Mouse (Mus musculus) embryonic stem cell, embryonic (primary cell): ENCODE measurements at regions not wholly inside any gene's neighbourhood (a gene's known extent, or its start where the extent isn't known, plus 50 kb on each side); places are given as distances from the start of the nearest gene placed in this dataset.

Source experiments
- CTCF ChIA-PET, 4 experiments: fragments of 300-600 bp in 2 of 4; fragments of 350-600 bp in 2 of 4; sonication (Branson Sonifier 250); formaldehyde crosslinking; loops; one replicate each; lab custom pipeline; 2022; ENCODE audit warnings: inconsistent platforms in 2 of 4; lab: Charles Lee
- POLR2A ChIA-PET, 4 experiments: fragments of 300-600 bp in 2 of 4; fragments of 350-600 bp in 2 of 4; sonication (Branson Sonifier 250); formaldehyde crosslinking; loops; one replicate each; lab custom pipeline; 2022; ENCODE audit warnings: antibody characterized with exemption in 4 of 4, inconsistent platforms in 1 of 4; lab: Charles Lee

GRCm38 (mm10) chr7:135860741-135861408 lies 144.7 kb upstream of the Mki67 start:
- POLR2A ChIA-PET, result no interaction called here

GRCm38 (mm10) chr7:135861409-135861805 lies 145.2 kb upstream of the Mki67 start:
- POLR2A ChIA-PET, result no interaction called here

More at GRCm38 (mm10) chr7:135860741-135861408, 144.7 kb upstream of the Mki67 start:
- CTCF ChIA-PET, result no interaction called here

GRCm38 (mm10) chr7:135863581-135864426 lies 147.6 kb upstream of the Mki67 start:
- ChIA-PET POLR2A (interaction anchor here in 1 of 4 experiments (0.6 kb wide), 1 partner anchor 183 kb away, joined by 3 read pairs; no protein-coding TSS in a partner anchor), CTCF (interaction anchor here in 2 of 4 experiments (0.5 to 1.0 kb wide), 2 partner anchors 72 to 95 kb away, joined by 3 read pairs; no protein-coding TSS in a partner anchor)

More at GRCm38 (mm10) chr7:135861409-135861805, 145.2 kb upstream of the Mki67 start:
- CTCF ChIA-PET, result no interaction called here

- ChIA-PET CTCF (no interaction called here), POLR2A (no interaction called here)
These were observed 154.8 kb upstream of the Mki67 start for GRCm38 (mm10) chr7:135870981-135871380.

- CTCF ChIA-PET, result no interaction called here
- POLR2A ChIA-PET, result no interaction called here
These were observed 161.1 kb upstream of the Mki67 start for GRCm38 (mm10) chr7:135877091-135877874.

- CTCF ChIA-PET, result interaction anchor here in 1 of 4 experiments (0.6 kb wide), 1 partner anchor 10 kb away, joined by 3 read pairs; no protein-coding TSS in a partner anchor
- POLR2A ChIA-PET, result no interaction called here
These were observed 162.6 kb upstream of the Mki67 start for GRCm38 (mm10) chr7:135878750-135879149.

- ChIA-PET CTCF (no interaction called here), POLR2A (interaction anchor here in 1 of 4 experiments (0.7 kb wide), 1 partner anchor 46 kb away, joined by 3 read pairs; no protein-coding TSS in a partner anchor)
These were observed 164.3 kb upstream of the Mki67 start for GRCm38 (mm10) chr7:135880446-135880845.

GRCm38 (mm10) chr7:135882306-135882705 lies 166.1 kb upstream of the Mki67 start:
- CTCF ChIA-PET, result no interaction called here
- POLR2A ChIA-PET, result no interaction called here

- ChIA-PET POLR2A (interaction anchor here in 1 of 4 experiments (0.7 kb wide), 1 partner anchor 253 kb away, joined by 3 read pairs; no protein-coding TSS in a partner anchor), CTCF (interaction anchor here in 3 of 4 experiments (0.7 to 1.2 kb wide), 4 partner anchors 10 to 255 kb away, joined by 3 read pairs; no protein-coding TSS in a partner anchor)
These were observed 172.4 kb upstream of the Mki67 start for GRCm38 (mm10) chr7:135888598-135888997.

GRCm38 (mm10) chr7:135889016-135889726 lies 173.0 kb upstream of the Mki67 start:
- CTCF ChIA-PET, result interaction anchor here in 2 of 4 experiments (0.7 to 1.2 kb wide), 3 partner anchors 98 to 254 kb away, joined by 3 read pairs; no protein-coding TSS in a partner anchor
- POLR2A ChIA-PET, result interaction anchor here in 1 of 4 experiments (0.7 kb wide), 1 partner anchor 253 kb away, joined by 3 read pairs; no protein-coding TSS in a partner anchor

- ChIA-PET POLR2A (interaction anchor here in 1 of 4 experiments (0.6 kb wide), 1 partner anchor 182 kb away, joined by 6 read pairs; no protein-coding TSS in a partner anchor), CTCF (no interaction called here)
These were observed 182.7 kb upstream of the Mki67 start for GRCm38 (mm10) chr7:135898876-135899275.

- ChIA-PET POLR2A (no interaction called here), CTCF (interaction anchor here in 1 of 4 experiments (0.6 kb wide), 1 partner anchor 354 kb away, joined by 3 read pairs; no protein-coding TSS in a partner anchor)
These were observed 183.6 kb upstream of the Mki67 start for GRCm38 (mm10) chr7:135899765-135900164.

GRCm38 (mm10) chr7:135900861-135901321 lies 184.7 kb upstream of the Mki67 start:
- ChIA-PET CTCF (interaction anchor here in 1 of 4 experiments (0.6 kb wide), 1 partner anchor 29 kb away, joined by 3 read pairs; no protein-coding TSS in a partner anchor), POLR2A (no interaction called here)

- POLR2A ChIA-PET, result no interaction called here
- CTCF ChIA-PET, result no interaction called here
These were observed 186.2 kb upstream of the Mki67 start for GRCm38 (mm10) chr7:135902106-135903055.

- ChIA-PET POLR2A (no interaction called here), CTCF (no interaction called here)
These were observed 195.2 kb upstream of the Mki67 start for GRCm38 (mm10) chr7:135911376-135911775.

- ChIA-PET CTCF (no interaction called here), POLR2A (interaction anchor here in 1 of 4 experiments (0.6 kb wide), 1 partner anchor 13 kb away, joined by 3 read pairs; no protein-coding TSS in a partner anchor)
These were observed 197.9 kb upstream of the Mki67 start for GRCm38 (mm10) chr7:135913923-135914634.
